Mouse (Mus musculus) CH12.LX (cell line): ENCODE data around the gene Ppp1r1a. TPM values are rescaled to one million over a fixed set of nuclear protein-coding genes. Genes with fewer than 3 reads are reported as not detected.

ENCODE experiments used
- DNase-seq: peaks from one replicate; pipeline ENCODE4 v3.0.0-alpha.2; 2013; ENCODE audit errors: extremely low read depth
- H3K27ac ChIP-seq: 2 replicates; pipeline ENCODE4 v1.5.1; 2012; ENCODE audit warnings: low read depth, mild to moderate bottlenecking, control low read depth, moderate library complexity; ENCODE audit not compliant: insufficient read depth
- H3K27me3 ChIP-seq: replicated peaks from 2 replicates; pipeline ENCODE3; 2012; ENCODE audit warnings: inconsistent platforms
- H3K36me3 ChIP-seq, 2 experiments: replicated peaks in 1 of 2; 2 replicates each; pipeline versions ENCODE3 to v1.6.1; 2012; ENCODE audit warnings: inconsistent platforms in 1 of 2, low read length in 1 of 2, mild to moderate bottlenecking in 1 of 2, mixed read lengths in 1 of 2, moderate library complexity in 1 of 2; ENCODE audit not compliant: control insufficient read depth in 1 of 2, insufficient read depth in 1 of 2
- H3K4me1 ChIP-seq, 2 experiments: 2 replicates each; pipeline ENCODE4 v1.6.1; 2012; ENCODE audit warnings: inconsistent platforms in 1 of 2, moderate library complexity in 1 of 2; ENCODE audit not compliant: insufficient read depth in 2 of 2, control insufficient read depth in 1 of 2
- H3K4me2 ChIP-seq: 2 replicates; pipeline ENCODE4 v1.6.1; 2012; ENCODE audit warnings: low read depth, mild to moderate bottlenecking, control low read depth; ENCODE audit not compliant: poor library complexity, insufficient read depth, severe bottlenecking
- H3K4me3 ChIP-seq, 3 experiments: fragments of 150-350 bp in 1 of 3; sonication (generic) in 1 of 3; replicated peaks in 1 of 3; 2 replicates each; pipeline versions ENCODE3 to v1.5.1; 2011 to 2012; ENCODE audit warnings: low read depth in 2 of 3, low read length in 2 of 3, mild to moderate bottlenecking in 2 of 3, moderate library complexity in 2 of 3, control low read depth in 1 of 3, improper control_type of control experiment in 1 of 3, inconsistent platforms in 1 of 3, mixed read lengths in 1 of 3; ENCODE audit not compliant: poor library complexity in 1 of 3
- H3K79me2 ChIP-seq: replicated peaks from 2 replicates; pipeline ENCODE4 v1.6.1; 2012; ENCODE audit warnings: mild to moderate bottlenecking, moderate library complexity; ENCODE audit not compliant: control insufficient read depth, poor library complexity, insufficient read depth, severe bottlenecking; ENCODE audit errors: extremely low read depth
- H3K9ac ChIP-seq: 2 replicates; pipeline ENCODE4 v1.6.1; 2012; ENCODE audit warnings: low read depth, mild to moderate bottlenecking, control low read depth, moderate library complexity; ENCODE audit not compliant: insufficient read depth
- H3K9me3 ChIP-seq: replicated peaks from 2 replicates; pipeline ENCODE3; 2012; ENCODE audit warnings: low read length, inconsistent platforms, mixed read lengths
- CHD1 ChIP-seq: IDR thresholded peaks from 2 replicates; pipeline ENCODE4 v1.6.1; 2012; ENCODE audit warnings: low read depth, low read length, improper control_type of control experiment, inconsistent platforms
- CTCF ChIP-seq, 2 experiments: IDR thresholded peaks in 1 of 2; conservative IDR thresholded peaks in 1 of 2; 2 replicates each; pipeline ENCODE4 v1.5.1; 2011 to 2012; ENCODE audit warnings: low read depth in 2 of 2, low read length in 2 of 2, improper control_type of control experiment in 1 of 2, inconsistent platforms in 1 of 2, mild to moderate bottlenecking in 1 of 2, moderate library complexity in 1 of 2
- E2F4 ChIP-seq: IDR thresholded peaks from 2 replicates; pipeline ENCODE4 v1.6.1; 2011; ENCODE audit warnings: low read depth, low read length, improper control_type of control experiment; ENCODE audit not compliant: insufficient replicate concordance
- ELF1 ChIP-seq: IDR thresholded peaks from 2 replicates; pipeline ENCODE4 v1.6.1; 2014; ENCODE audit warnings: low read depth, mild to moderate bottlenecking, inconsistent platforms, low read length, improper control_type of control experiment
- EP300 ChIP-seq: IDR thresholded peaks from 2 replicates; pipeline ENCODE4 v1.6.1; 2011; ENCODE audit warnings: low read length, improper control_type of control experiment
- ETS1 ChIP-seq: conservative IDR thresholded peaks from 2 replicates; pipeline ENCODE4 v1.6.1; 2012; ENCODE audit warnings: low read depth, mild to moderate bottlenecking, inconsistent platforms, low read length, improper control_type of control experiment, moderate library complexity
- JUND ChIP-seq: conservative IDR thresholded peaks from 2 replicates; pipeline ENCODE4 v1.6.1; 2011; ENCODE audit warnings: low read depth, low read length, improper control_type of control experiment
- KAT2A ChIP-seq: IDR thresholded peaks from 2 replicates; pipeline ENCODE4 v1.6.1; 2012; ENCODE audit warnings: low read length, improper control_type of control experiment, inconsistent platforms; ENCODE audit not compliant: insufficient replicate concordance
- MAX ChIP-seq: IDR thresholded peaks from 2 replicates; pipeline ENCODE4 v1.6.1; 2011; ENCODE audit warnings: low read length, improper control_type of control experiment
- MAZ ChIP-seq: IDR thresholded peaks from 2 replicates; pipeline ENCODE4 v1.6.1; 2012; ENCODE audit warnings: low read depth, mild to moderate bottlenecking, inconsistent platforms, low read length, improper control_type of control experiment, moderate library complexity
- MEF2A ChIP-seq: IDR thresholded peaks from 2 replicates; pipeline ENCODE4 v1.6.1; 2014; ENCODE audit warnings: low read depth, mild to moderate bottlenecking, inconsistent platforms, low read length, improper control_type of control experiment, borderline replicate concordance
- MYC ChIP-seq: IDR thresholded peaks from 2 replicates; pipeline ENCODE4 v1.6.1; 2011; ENCODE audit warnings: low read depth, mild to moderate bottlenecking, improper control_type of control experiment, low read length
- NELFE ChIP-seq: IDR thresholded peaks from 2 replicates; pipeline ENCODE4 v1.6.1; 2011; ENCODE audit warnings: low read depth, low read length, improper control_type of control experiment
- NRF1 ChIP-seq: IDR thresholded peaks from 2 replicates; pipeline ENCODE4 v1.6.1; 2014; ENCODE audit warnings: low read depth, mild to moderate bottlenecking, inconsistent platforms, low read length, improper control_type of control experiment, moderate library complexity
- PAX5 ChIP-seq: IDR thresholded peaks from 2 replicates; pipeline ENCODE4 v1.6.1; 2012; ENCODE audit warnings: low read length, inconsistent platforms, mixed read lengths
- POLR2AphosphoS2 ChIP-seq: IDR thresholded peaks from 2 replicates; pipeline ENCODE4 v1.6.1; 2011; ENCODE audit warnings: low read depth, low read length, improper control_type of control experiment
- RAD21 ChIP-seq: IDR thresholded peaks from 2 replicates; pipeline ENCODE4 v1.6.1; 2011; ENCODE audit warnings: low read depth, mild to moderate bottlenecking, low read length, improper control_type of control experiment, moderate library complexity
- RCOR1 ChIP-seq: conservative IDR thresholded peaks from 2 replicates; pipeline ENCODE4 v1.6.1; 2012; ENCODE audit warnings: low read depth, mild to moderate bottlenecking, inconsistent platforms, low read length, improper control_type of control experiment
- SIN3A ChIP-seq: IDR thresholded peaks from 2 replicates; pipeline ENCODE4 v1.6.1; 2012; ENCODE audit warnings: low read length, improper control_type of control experiment, inconsistent platforms
- SMC3 ChIP-seq: IDR thresholded peaks from 2 replicates; pipeline ENCODE4 v1.6.1; 2011; ENCODE audit warnings: low read depth, low read length, improper control_type of control experiment
- TBP ChIP-seq: conservative IDR thresholded peaks from 2 replicates; pipeline ENCODE4 v1.6.1; 2011; ENCODE audit warnings: low read depth, low read length, improper control_type of control experiment
- TCF12 ChIP-seq: IDR thresholded peaks from 2 replicates; pipeline ENCODE4 v1.6.1; 2014; ENCODE audit warnings: low read depth, mild to moderate bottlenecking, inconsistent platforms, low read length, improper control_type of control experiment
- ZKSCAN1 ChIP-seq: IDR thresholded peaks from 2 replicates; pipeline ENCODE4 v1.6.1; 2012; ENCODE audit warnings: low read depth, inconsistent platforms, low read length, improper control_type of control experiment, borderline replicate concordance
- ZMIZ1 ChIP-seq: IDR thresholded peaks from 2 replicates; pipeline ENCODE4 v1.6.1; 2012; ENCODE audit warnings: low read depth, mild to moderate bottlenecking, inconsistent platforms, low read length, improper control_type of control experiment
- ZNF384 ChIP-seq: IDR thresholded peaks from 2 replicates; pipeline ENCODE4 v1.6.1; 2012; ENCODE audit warnings: low read depth, low read length, improper control_type of control experiment, inconsistent platforms
- dilution Hi-C: fragments of 300-500 bp; cut with MboI; formaldehyde crosslinking; loops from 2 replicates; pipeline ENCODE4 v1.14.3; 2020; ENCODE audit warnings: low sequenced_read_pairs; ENCODE audit not compliant: extremely low pct_unique_long_range_greater_than_20kb, extremely low pct_ligation_motif_present
- in situ Hi-C: fragments of 300-500 bp; cut with MboI; formaldehyde crosslinking; loops from 3 replicates; pipeline ENCODE4 v1.14.3; 2019; ENCODE audit warnings: low sequenced_read_pairs, low pct_ligation_motif_present, low pct_unique_long_range_greater_than_20kb, mixed read lengths
- polyA plus RNA-seq: library from polyadenylated mRNA; unstranded; fragments of >175 nt; gene quantifications from 2 replicates; pipeline ENCODE4 v1.2.1, GENCODE M21; 2012; ENCODE audit warnings: low read depth; ENCODE audit not compliant: insufficient read length
- total RNA-seq, 2 experiments: library from RNA; depleted of rRNA; stranded (reverse); fragments of 300-350 nt in 1 of 2; fragments of >200 nt in 1 of 2; gene quantifications; 2 replicates each; pipeline ENCODE4 v1.2.3; 2012 to 2014

The Ppp1r1a gene
- total and polyA plus RNA-seq, 3 experiments = 0.59 TPM; not detected in 2

DNA sequence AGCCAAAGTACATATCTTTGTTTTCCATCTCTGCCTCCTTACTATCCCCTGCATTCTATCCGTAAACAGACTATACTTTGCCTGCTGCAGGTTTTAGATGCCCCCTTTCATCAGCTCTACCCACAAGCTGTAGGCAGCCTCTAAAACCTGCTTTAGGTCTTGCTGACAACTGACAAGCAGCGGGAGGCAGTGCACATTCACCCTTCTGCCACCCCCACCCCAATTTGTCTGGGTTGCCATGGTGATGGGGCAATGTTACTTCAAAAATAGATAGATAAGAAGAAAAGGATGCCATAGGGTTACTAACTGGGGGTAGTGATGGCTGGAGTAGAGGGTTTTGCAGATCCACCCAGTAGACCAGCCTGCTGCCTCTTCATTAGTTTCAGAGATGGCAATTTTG, 53.3 kb downstream of the Ppp1r1a start:
- Histone ChIP-seq H3K4me3 (no peak overlapping the region), H3K27ac (no peak overlapping the region), H3K79me2 (no peaks in the 10 kb centered on the region), H3K36me3 (peaks cover 83 to 96% of the 10 kb centered on the region in 2 experiments), H3K4me1 (peaks cover 0 to 25% of the 10 kb centered on the region in 2 experiments; a peak in 2 of 4 replicates), H3K4me2 (no peak overlapping the region), H3K9ac (no peak overlapping the region), H3K27me3 (no peaks in the 10 kb centered on the region), H3K9me3 (no peaks in the 10 kb centered on the region)
- dilution Hi-C loops = no loop called here
- in situ Hi-C loops = no loop called here
- no peak for DNase-seq
- no peak for TF ChIP-seq ZNF384
- no peak for TF ChIP-seq ETS1
- no peak for TF ChIP-seq RCOR1
- TF ChIP-seq CHD1 = no peak
- no peak for TF ChIP-seq NELFE
- TF ChIP-seq MYC = no peak
- no peak for TF ChIP-seq E2F4
- no peak for TF ChIP-seq SIN3A
- no peak for TF ChIP-seq ZKSCAN1
- TF ChIP-seq TCF12 = no peak
- no peak for TF ChIP-seq TBP
- TF ChIP-seq ELF1 = no peak
- TF ChIP-seq MAX = no peak

DNA sequence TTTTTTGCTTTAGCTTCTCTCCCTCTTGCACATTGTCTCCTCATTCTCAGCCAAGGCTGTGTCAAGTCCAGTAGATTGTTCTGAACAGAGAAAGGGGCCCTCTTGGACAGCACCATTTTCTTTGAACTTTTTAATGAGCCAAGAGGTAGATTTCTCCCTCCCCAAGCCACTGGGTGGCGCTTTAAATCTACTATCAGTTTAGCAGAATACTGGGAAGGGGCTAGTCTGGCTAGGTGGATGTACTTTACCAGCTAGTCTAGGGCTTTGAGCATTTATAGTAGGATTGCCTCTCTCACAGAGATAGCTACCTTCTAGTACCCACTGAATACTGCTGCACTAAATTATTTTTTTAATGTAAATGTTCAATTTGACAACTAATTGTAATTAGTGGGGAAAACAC, 55.3 kb downstream of the Ppp1r1a start:
- TF ChIP-seq CTCF (conservative IDR thresholded peaks at IDR 0.05 in 1 of 2, IDR thresholded peaks at IDR 0.05 in 1 of 2; ENCODE audit: low read depth in 2 of 2, low read length in 2 of 2) (peak in 1 of 2 experiments; percentile 51; a peak in 2 of 4 replicates), ETS1 (no peak), KAT2A (no peak), RCOR1 (no peak), MYC (no peak), MAZ (no peak), E2F4 (no peak), MEF2A (no peak), JUND (no peak), SMC3 (no peak), ZMIZ1 (no peak), POLR2AphosphoS2 (no peak), RAD21 (peak; percentile 22), NRF1 (no peak), MAX (no peak), PAX5 (no peak), EP300 (no peak)
- Histone ChIP-seq H3K4me3 (no peak overlapping the region), H3K27ac (no peak overlapping the region), H3K4me1 (peaks cover 0 to 8% of the 10 kb centered on the region in 2 experiments; a peak in 1 of 4 replicates), H3K9ac (no peak overlapping the region), H3K79me2 (no peaks in the 10 kb centered on the region), H3K4me2 (no peak overlapping the region), H3K9me3 (no peaks in the 10 kb centered on the region), H3K36me3 (peaks cover 85 to 97% of the 10 kb centered on the region in 2 experiments), H3K27me3 (no peaks in the 10 kb centered on the region)
- in situ Hi-C loops (no loop called here), dilution Hi-C loops (no loop called here)
- peak; percentile 17 for DNase-seq
